Mouse (Mus musculus): ENCODE results near the gene Fat4.

Fat4 gene

GRCm38 (mm10) chr3:38907676-38908425 is 21.1 kb downstream of the Fat4 start:
- DNase-seq (ENCODE audit: low read depth) = no peak

GRCm38 (mm10) chr3:38908426-38909111 is 21.8 kb downstream of the Fat4 start:
- no peak for DNase-seq (ENCODE audit: low read depth)

GRCm38 (mm10) chr3:38912768-38913487 is 26.2 kb downstream of the Fat4 start:
- DNase-seq (ENCODE audit: low read depth) = no peak

GRCm38 (mm10) chr3:38913488-38914105 is 26.9 kb downstream of the Fat4 start:
- DNase-seq (ENCODE audit: low read depth) = no peak

GRCm38 (mm10) chr3:38918926-38919325 is 32.2 kb downstream of the Fat4 start:
- no peak for DNase-seq (ENCODE audit: low read depth)

GRCm38 (mm10) chr3:38921031-38921430 is 34.3 kb downstream of the Fat4 start:
- DNase-seq (ENCODE audit: low read depth) = no peak

GRCm38 (mm10) chr3:38923251-38923686 is 36.5 kb downstream of the Fat4 start:
- no peak for DNase-seq (ENCODE audit: low read depth)

- DNase-seq (ENCODE audit: low read depth) = no peak
Measured at GRCm38 (mm10) chr3:38928076-38928686, 41.4 kb downstream of the Fat4 start.

GRCm38 (mm10) chr3:38928751-38929150 is 42.0 kb downstream of the Fat4 start:
- no peak for DNase-seq (ENCODE audit: low read depth)

- no peak for DNase-seq (ENCODE audit: low read depth)
Measured at GRCm38 (mm10) chr3:38934780-38935179, 48.0 kb downstream of the Fat4 start.

- no peak for DNase-seq (ENCODE audit: low read depth)
Measured at GRCm38 (mm10) chr3:38936485-38936884, 49.7 kb downstream of the Fat4 start.

- DNase-seq (ENCODE audit: low read depth) = no peak
Measured at GRCm38 (mm10) chr3:38937159-38937558, 50.4 kb downstream of the Fat4 start.

- DNase-seq (ENCODE audit: low read depth) = no peak
Measured at GRCm38 (mm10) chr3:38938136-38938535, 51.4 kb downstream of the Fat4 start.

- no peak for DNase-seq (ENCODE audit: low read depth)
Measured at GRCm38 (mm10) chr3:38939573-38939972, 52.8 kb downstream of the Fat4 start.

GRCm38 (mm10) chr3:38940327-38940726 is 53.6 kb downstream of the Fat4 start:
- DNase-seq (ENCODE audit: low read depth) = no peak

- DNase-seq (ENCODE audit: low read depth) = no peak
Measured at GRCm38 (mm10) chr3:38945157-38945556, 58.4 kb downstream of the Fat4 start.

- no peak for DNase-seq (ENCODE audit: low read depth)
Measured at GRCm38 (mm10) chr3:38947706-38948105, 61.0 kb downstream of the Fat4 start.

GRCm38 (mm10) chr3:38952602-38953001 is 65.9 kb downstream of the Fat4 start:
- no peak for DNase-seq (ENCODE audit: low read depth)

GRCm38 (mm10) chr3:38954196-38954595 is 67.5 kb downstream of the Fat4 start:
- DNase-seq (ENCODE audit: low read depth) = no peak

- no peak for DNase-seq (ENCODE audit: low read depth)
Measured at GRCm38 (mm10) chr3:38956012-38956648, 69.4 kb downstream of the Fat4 start.

GRCm38 (mm10) chr3:38957186-38957585 is 70.4 kb downstream of the Fat4 start:
- no peak for DNase-seq (ENCODE audit: low read depth)
